Mouse (Mus musculus): ENCODE measurements at regions not wholly inside any gene's neighbourhood (a gene's known extent, or its start where the extent isn't known, plus 50 kb on each side); places are given as distances from the start of the nearest gene placed in this dataset.
"Not testable (repeated sequence)": the region's sequence is repeated elsewhere in the genome, so short reads cannot be mapped to it uniquely, and the experiment has no call there.

DNA sequence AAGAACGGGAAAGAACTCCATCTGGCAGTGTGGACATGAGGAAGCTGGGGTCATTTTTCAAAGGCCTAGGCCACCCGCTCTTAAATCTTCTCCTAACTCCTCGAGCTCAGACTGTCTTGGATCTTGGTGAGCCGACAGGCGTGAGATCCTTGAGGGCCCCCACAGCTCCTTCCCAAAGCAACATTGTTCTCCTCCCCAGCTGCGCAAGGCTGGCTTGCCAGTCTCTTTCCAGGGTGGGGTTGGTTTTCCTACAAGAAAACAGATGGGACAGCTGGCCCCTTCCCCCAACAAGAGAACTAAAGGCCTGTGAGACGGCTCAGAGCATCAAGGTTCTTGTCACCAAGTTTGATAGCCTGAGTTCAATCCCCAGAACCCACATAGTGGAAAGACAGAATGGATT is 994.3 kb downstream of the 4930447A16Rik start:
- H3K9ac ChIP-seq, result no peak overlapping the region
- no peak for ATAC-seq (ENCODE audit: low FRiP score)
- 77% methylated on average over 7 of the region's 7 CpGs for WGBS
- no peaks in the 10 kb centered on the region for H3K9me3 ChIP-seq (ENCODE audit: control insufficient read depth, low read length)
- no peak for DNase-seq (ENCODE audit: low spot score)
- H3K4me1 ChIP-seq (replicated peaks; ENCODE audit: control insufficient read depth, insufficient read depth, low read length), result no peaks in the 10 kb centered on the region
- no peak overlapping the region for H3K4me2 ChIP-seq (replicated peaks)
- H3K27me3 ChIP-seq (ENCODE audit: control insufficient read depth, insufficient read depth, low read length), result no peaks in the 10 kb centered on the region
- H3K4me3 ChIP-seq (replicated peaks; ENCODE audit: low read length), result no peak overlapping the region
- H3K27ac ChIP-seq, result no peak overlapping the region
- H3K36me3 ChIP-seq (replicated peaks; ENCODE audit: control insufficient read depth, insufficient read depth), result no peaks in the 10 kb centered on the region

- H3K4me2 ChIP-seq (replicated peaks), result no peak overlapping the region
- 44% methylated on average over 3 of the region's 3 CpGs for WGBS
- H3K9me3 ChIP-seq (ENCODE audit: control insufficient read depth, low read length), result no peaks in the 10 kb centered on the region
- DNase-seq (ENCODE audit: low spot score), result no peak
- H3K36me3 ChIP-seq (replicated peaks; ENCODE audit: control insufficient read depth, insufficient read depth), result no peaks in the 10 kb centered on the region
- no peak overlapping the region for H3K4me3 ChIP-seq (replicated peaks; ENCODE audit: low read length)
- no peak for ATAC-seq (ENCODE audit: low FRiP score)
- no peak overlapping the region for H3K9ac ChIP-seq
- H3K4me1 ChIP-seq (replicated peaks; ENCODE audit: control insufficient read depth, insufficient read depth, low read length), result no peaks in the 10 kb centered on the region
- H3K27ac ChIP-seq, result no peak overlapping the region
- H3K27me3 ChIP-seq (ENCODE audit: control insufficient read depth, insufficient read depth, low read length), result no peaks in the 10 kb centered on the region
Measured at GRCm38 (mm10) chr15:38420784-38421183, 995.4 kb downstream of the 4930447A16Rik start.

GRCm38 (mm10) chr15:38422741-38423140 is 997.4 kb downstream of the 4930447A16Rik start:
- 79% methylated on average over 6 of the region's 6 CpGs for WGBS
- DNase-seq (ENCODE audit: low spot score), result no peak
- no peak for ATAC-seq (ENCODE audit: low FRiP score)
- H3K9ac ChIP-seq, result no peak overlapping the region
- no peaks in the 10 kb centered on the region for H3K9me3 ChIP-seq (ENCODE audit: control insufficient read depth, low read length)
- no peaks in the 10 kb centered on the region for H3K36me3 ChIP-seq (replicated peaks; ENCODE audit: control insufficient read depth, insufficient read depth)
- H3K27ac ChIP-seq, result no peak overlapping the region
- H3K4me3 ChIP-seq (replicated peaks; ENCODE audit: low read length), result no peak overlapping the region
- no peaks in the 10 kb centered on the region for H3K4me1 ChIP-seq (replicated peaks; ENCODE audit: control insufficient read depth, insufficient read depth, low read length)
- no peak overlapping the region for H3K4me2 ChIP-seq (replicated peaks)
- no peaks in the 10 kb centered on the region for H3K27me3 ChIP-seq (ENCODE audit: control insufficient read depth, insufficient read depth, low read length)

DNA sequence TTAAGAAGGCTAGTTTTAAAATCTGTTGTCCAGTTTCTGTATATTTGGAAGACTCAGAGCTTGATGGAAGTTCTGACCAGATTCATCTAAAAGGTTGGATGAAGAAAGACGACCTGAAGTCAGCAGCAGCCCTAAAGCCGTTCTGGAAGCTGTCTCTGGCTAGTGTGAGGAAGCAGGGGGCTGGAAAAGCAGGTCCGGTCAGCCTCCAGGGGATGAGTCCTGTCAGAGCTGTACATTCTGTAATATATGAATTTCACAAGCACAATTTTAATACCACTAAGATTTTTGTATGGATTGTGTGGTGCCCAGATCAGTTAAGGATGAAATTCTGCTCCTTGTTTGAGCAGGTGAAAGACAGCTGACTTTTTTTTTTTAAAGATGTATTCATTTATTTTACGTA is 1000.2 kb downstream of the 4930447A16Rik start:
- 82% methylated on average over 4 of the region's 4 CpGs for WGBS
- Histone ChIP-seq H3K36me3 (replicated peaks; ENCODE audit: control insufficient read depth, insufficient read depth) (no peaks in the 10 kb centered on the region), H3K4me2 (replicated peaks) (no peak overlapping the region), H3K4me1 (replicated peaks; ENCODE audit: control insufficient read depth, insufficient read depth, low read length) (no peaks in the 10 kb centered on the region), H3K4me3 (replicated peaks; ENCODE audit: low read length) (no peak overlapping the region), H3K27ac (no peak overlapping the region), H3K9me3 (ENCODE audit: control insufficient read depth, low read length) (no peaks in the 10 kb centered on the region), H3K27me3 (ENCODE audit: control insufficient read depth, insufficient read depth, low read length) (no peaks in the 10 kb centered on the region), H3K9ac (no peak overlapping the region)
- ATAC-seq (ENCODE audit: low FRiP score) (no peak), DNase-seq (ENCODE audit: low spot score) (no peak)

DNA sequence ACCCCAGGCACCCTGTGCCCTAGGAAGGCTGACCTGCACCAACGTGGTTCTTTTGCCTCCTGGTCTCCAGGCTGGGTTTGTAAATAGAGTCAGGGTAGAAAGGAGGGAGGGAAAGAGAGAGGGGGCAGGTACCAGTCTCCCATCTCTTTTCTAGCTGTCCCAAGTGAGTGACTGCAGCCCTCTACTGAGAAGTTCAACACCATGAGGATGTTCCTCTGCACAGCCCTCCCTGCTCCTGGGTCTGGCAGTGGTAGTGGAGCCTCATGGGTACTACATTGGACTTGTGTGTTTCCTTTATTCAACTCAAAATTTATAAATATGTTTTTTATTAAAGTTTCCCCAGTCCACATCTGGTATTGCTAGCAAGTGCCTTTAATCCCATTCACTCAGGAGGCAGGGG is 1002.6 kb downstream of the 4930447A16Rik start:
- Histone ChIP-seq H3K4me3 (replicated peaks; ENCODE audit: low read length) (no peak overlapping the region), H3K27me3 (ENCODE audit: control insufficient read depth, insufficient read depth, low read length) (no peaks in the 10 kb centered on the region), H3K4me2 (replicated peaks) (no peak overlapping the region), H3K36me3 (replicated peaks; ENCODE audit: control insufficient read depth, insufficient read depth) (no peaks in the 10 kb centered on the region), H3K4me1 (replicated peaks; ENCODE audit: control insufficient read depth, insufficient read depth, low read length) (no peaks in the 10 kb centered on the region), H3K9ac (no peak overlapping the region), H3K9me3 (ENCODE audit: control insufficient read depth, low read length) (no peaks in the 10 kb centered on the region), H3K27ac (no peak overlapping the region)
- DNase-seq (ENCODE audit: low spot score) (no peak), ATAC-seq (ENCODE audit: low FRiP score) (no peak)
- WGBS, result 35% methylated on average over 1 of the region's 1 CpGs

DNA sequence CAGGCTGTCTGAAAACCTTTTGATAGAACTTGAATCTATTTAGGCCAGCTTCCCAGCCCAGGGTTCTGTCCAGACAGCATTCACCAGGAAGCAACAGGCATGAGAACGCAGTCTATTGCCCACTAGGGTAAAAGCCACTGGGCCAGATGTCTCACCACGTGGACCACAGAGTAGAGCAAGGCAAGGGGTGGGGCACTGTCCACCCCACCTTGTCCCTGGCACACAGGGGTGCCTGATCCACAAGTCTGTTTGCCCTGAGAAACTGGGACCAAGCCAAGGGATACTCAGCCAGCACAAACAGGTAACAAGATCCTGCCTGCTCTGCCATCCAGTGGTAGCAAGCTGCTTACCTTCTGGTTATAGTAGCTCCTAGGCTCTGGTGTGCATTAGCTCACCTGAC is 1006.3 kb downstream of the 4930447A16Rik start:
- Histone ChIP-seq H3K27me3 (ENCODE audit: control insufficient read depth, insufficient read depth, low read length) (no peaks in the 10 kb centered on the region), H3K9ac (no peak overlapping the region), H3K27ac (no peak overlapping the region), H3K4me2 (replicated peaks) (no peak overlapping the region), H3K4me1 (replicated peaks; ENCODE audit: control insufficient read depth, insufficient read depth, low read length) (no peaks in the 10 kb centered on the region), H3K9me3 (ENCODE audit: control insufficient read depth, low read length) (0 out of 2 replicates have a peak, but pooled peaks cover 4% of the 10 kb centered on the region), H3K36me3 (replicated peaks; ENCODE audit: control insufficient read depth, insufficient read depth) (no peaks in the 10 kb centered on the region), H3K4me3 (replicated peaks; ENCODE audit: low read length) (no peak overlapping the region)
- DNase-seq (ENCODE audit: low spot score) (no peak), ATAC-seq (ENCODE audit: low FRiP score) (no peak)
- 72% methylated on average over 2 of the region's 2 CpGs for WGBS

DNA sequence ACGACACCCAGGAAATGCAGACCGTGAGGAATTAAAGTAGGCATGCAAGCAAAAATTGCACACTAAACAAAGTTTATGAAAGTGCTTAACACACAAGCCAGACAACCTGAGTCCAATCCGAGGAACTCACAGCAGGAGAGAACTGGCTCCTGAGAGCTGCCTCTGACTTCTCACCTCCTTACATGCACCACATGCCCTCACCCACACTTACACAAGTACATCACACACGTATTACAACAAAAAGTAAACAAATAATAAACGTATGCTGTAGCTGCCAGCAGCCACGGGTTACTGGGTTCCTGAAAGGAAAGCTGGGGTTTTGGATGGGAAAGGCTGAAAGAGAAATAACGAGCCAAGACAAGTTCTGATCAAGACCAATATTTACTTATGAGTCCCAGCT is 1008.0 kb downstream of the 4930447A16Rik start:
- H3K9ac ChIP-seq, result no peak overlapping the region
- no peaks in the 10 kb centered on the region for H3K4me1 ChIP-seq (replicated peaks; ENCODE audit: control insufficient read depth, insufficient read depth, low read length)
- WGBS, result 88% methylated on average over 7 of the region's 7 CpGs
- no peak overlapping the region for H3K27ac ChIP-seq
- no peak overlapping the region for H3K4me2 ChIP-seq (replicated peaks)
- H3K27me3 ChIP-seq (ENCODE audit: control insufficient read depth, insufficient read depth, low read length), result no peaks in the 10 kb centered on the region
- H3K4me3 ChIP-seq (replicated peaks; ENCODE audit: low read length), result no peak overlapping the region
- no peak for ATAC-seq (ENCODE audit: low FRiP score)
- H3K36me3 ChIP-seq (replicated peaks; ENCODE audit: control insufficient read depth, insufficient read depth), result no peaks in the 10 kb centered on the region
- 0 out of 2 replicates have a peak, but pooled peaks cover 4% of the 10 kb centered on the region for H3K9me3 ChIP-seq (ENCODE audit: control insufficient read depth, low read length)
- no peak for DNase-seq (ENCODE audit: low spot score)

DNA sequence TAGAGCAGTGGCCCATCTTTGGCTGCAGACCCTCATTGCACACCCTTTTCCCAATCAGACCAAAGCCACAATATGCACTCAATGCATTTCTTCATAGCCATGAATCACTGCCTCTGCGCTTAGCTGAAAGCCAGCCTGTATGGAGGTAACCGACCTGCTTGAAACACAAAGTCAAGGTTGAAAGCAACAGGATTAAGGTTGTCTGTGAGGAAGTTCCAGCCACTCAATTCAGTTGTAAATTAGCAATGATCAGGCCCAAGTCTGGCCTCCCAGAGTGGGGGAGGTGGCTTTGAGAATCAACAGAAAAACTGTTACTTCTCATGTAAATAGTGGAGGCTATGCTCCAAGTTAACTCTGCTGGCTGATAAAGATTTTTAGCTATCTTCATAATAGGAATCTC is 1008.9 kb downstream of the 4930447A16Rik start:
- not testable (repeated sequence) for H3K27me3 ChIP-seq (ENCODE audit: control insufficient read depth, insufficient read depth, low read length); DNase-seq (ENCODE audit: low spot score); H3K4me3 ChIP-seq (replicated peaks; ENCODE audit: low read length); H3K4me2 ChIP-seq (replicated peaks); H3K27ac ChIP-seq; H3K36me3 ChIP-seq (replicated peaks; ENCODE audit: control insufficient read depth, insufficient read depth); ATAC-seq (ENCODE audit: low FRiP score); H3K4me1 ChIP-seq (replicated peaks; ENCODE audit: control insufficient read depth, insufficient read depth, low read length); H3K9ac ChIP-seq; H3K9me3 ChIP-seq (ENCODE audit: control insufficient read depth, low read length)
- WGBS, result 97% methylated on average over 2 of the region's 2 CpGs
